ENCODE assay signal across 8 mouse cellular contexts in genomic region chr5:136987934-136988271, GRCm38 (mm10). TPM values are rescaled to one million over a fixed set of nuclear protein-coding genes. Genes with fewer than 3 reads are reported as not detected.
DNase-seq lines count a peak whose midpoint lies in the region; ATAC-seq lines count a peak whose summit lies in the region.

Znhit1 (minus strand) TSS chr5:136988021.

- peaks cover 40% of the 10 kb centered on the region for H3K4me1 ChIP-seq in megakaryocyte, embryonic 14.5 days

- ATAC-seq in inflammation-experienced regulatory T-cells, adult 6 months, result no peak

- peak within 1 kb of the TSS; percentile 95 for H3K4me3 ChIP-seq in megakaryocyte, embryonic 14.5 days (replicated peaks)

- H3K9me3 ChIP-seq in megakaryocyte, embryonic 14.5 days, result no peaks in the 10 kb centered on the region

- DNase-seq in left cerebral cortex, adult 18-20 months (ENCODE audit: low spot score in 2 of 2), result no peak
- no peak for DNase-seq in left cerebral cortex, adult 11 months (ENCODE audit: low spot score)
- DNase-seq in adrenal gland, postnatal 25 days, result no peak
- DNase-seq in gastrocnemius, adult 8-10 months (ENCODE audit: low spot score in 2 of 2), result no peak
- DNase-seq in cerebellum, adult 8-10 months, result no peak
- DNase-seq in kidney, adult 9 months, result no peak

- H3K36me3 ChIP-seq in megakaryocyte, embryonic 14.5 days (replicated peaks; ENCODE audit: low read length), result peaks cover 67% of the 10 kb centered on the region

- H3K27me3 ChIP-seq in megakaryocyte, embryonic 14.5 days (replicated peaks), result no peaks in the 10 kb centered on the region

RNA-seq across cellular contexts. Expression of gene Znhit1, which starts in this region (rescaled TPM):
- 100 to 1,000 TPM in 1 of 2 experiments, 10 to 100 TPM in 1; 96.6 to 107 TPM for total RNA-seq in left cerebral cortex, adult 18-20 months (2021)
- 74.8 and 85.9 TPM in 2 replicates for total RNA-seq in adrenal gland, postnatal 25 days (2021)
- total RNA-seq in gastrocnemius, adult 8-10 months (2022), result 10 to 100 TPM; 62.4 to 85.5 (median 72.4) TPM
- polyA plus RNA-seq in inflammation-experienced regulatory T-cells, adult 6 months (2017; shearing (Covaris generic)), result 10 to 100 TPM; 52.8 to 60.9 (median 60.7) TPM
- 438 and 561 TPM in 2 replicates for polyA plus RNA-seq in megakaryocyte, embryonic 14.5 days (2012; ENCODE audit: insufficient read depth, low replicate concordance)
